Mouse (Mus musculus): ENCODE data around the gene Ccdc137.
"Not testable (repeated sequence)": the region's sequence is repeated elsewhere in the genome, so short reads cannot be mapped to it uniquely, and the experiment has no call there.

DNA sequence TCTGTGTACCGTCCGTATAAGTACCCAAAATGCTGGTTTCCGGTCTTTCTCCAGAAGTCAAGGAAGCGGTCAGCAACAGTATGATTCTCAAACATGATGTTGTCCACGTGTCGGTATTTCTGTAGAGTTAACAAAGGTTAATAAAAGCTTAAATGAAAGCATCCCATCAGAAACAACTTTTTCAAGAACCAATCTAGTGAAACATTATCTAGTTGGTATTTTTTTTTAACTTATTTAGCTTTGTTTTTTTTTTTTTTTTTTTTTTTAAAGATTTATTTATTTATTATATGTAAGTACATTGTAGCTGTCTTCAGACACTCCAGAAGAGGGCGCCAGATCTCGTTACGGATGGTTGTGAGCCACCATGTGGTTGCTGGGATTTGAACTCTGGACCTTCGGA lies 44.3 kb upstream of the Ccdc137 start:
- not testable (repeated sequence) for TF ChIP-seq POLR2A (IDR thresholded peaks at IDR 0.05; ENCODE audit: low read depth, low read length); CTCF (conservative IDR thresholded peaks at IDR 0.05; ENCODE audit: insufficient read depth, insufficient read length, low read depth, low read length)
